Mouse (Mus musculus) lung, adult 2 months (tissue): Measurements from ENCODE around the gene Rsph6a.

Experiments used
- CTCF ChIP-seq: fragments of 200-500 bp; IDR thresholded peaks from 2 replicates; pipeline ENCODE4 v1.5.1; 2011; ENCODE audit warnings: mild to moderate bottlenecking, low read length, control low read depth; ENCODE audit not compliant: insufficient read depth
- POLR2A ChIP-seq: fragments of 200-500 bp; IDR thresholded peaks from 2 replicates; pipeline ENCODE4 v1.6.1; 2011; ENCODE audit warnings: low read depth, mild to moderate bottlenecking, control low read depth, low read length, borderline replicate concordance; ENCODE audit errors: extremely low read depth

GRCm38 (mm10) chr7:19121686-19122085 lies 67.2 kb downstream of the Rsph6a start:
- TF ChIP-seq CTCF (no peak), POLR2A (no peak)
